Mouse (Mus musculus) intestine, postnatal 0 days (tissue): ENCODE results near the gene Bmpr1a. TPM values are rescaled to one million over a fixed set of nuclear protein-coding genes. Genes with fewer than 3 reads are reported as not detected.
A peak's percentile ranks its signal among the peaks of the same experiment; 100 is the strongest.

Experiments used
- ATAC-seq: fragments of 200-750 bp; cut with Nextera tagmentation; 2 replicates; pipeline ENCODE4 v1.8.0; 2017; ENCODE audit warnings: mild to moderate bottlenecking, moderate TSS enrichment, moderate library complexity
- H3K27ac ChIP-seq: fragments of 300-500 bp; sonication (generic); 2 replicates; pipeline ENCODE4 v1.5.1; 2014; ENCODE audit warnings: mild to moderate bottlenecking, low read depth, low read length, moderate library complexity
- H3K27me3 ChIP-seq: fragments of 300-500 bp; sonication (generic); replicated peaks from 2 replicates; pipeline ENCODE4 v1.6.1; 2014; ENCODE audit warnings: low read length, mixed read lengths; ENCODE audit not compliant: control insufficient read depth, insufficient read depth
- H3K36me3 ChIP-seq: fragments of 300-500 bp; sonication (generic); 2 replicates; pipeline ENCODE4 v1.6.1; 2014; ENCODE audit warnings: mild to moderate bottlenecking, moderate library complexity; ENCODE audit not compliant: control insufficient read depth, insufficient read depth
- H3K4me1 ChIP-seq: fragments of 300-500 bp; sonication (generic); replicated peaks from 2 replicates; pipeline ENCODE4 v1.6.1; 2014; ENCODE audit warnings: antibody characterized with exemption, low read length, mixed read lengths; ENCODE audit not compliant: control insufficient read depth, insufficient read depth
- H3K4me2 ChIP-seq: fragments of 300-500 bp; sonication (generic); replicated peaks from 2 replicates; pipeline ENCODE4 v1.6.1; 2014; ENCODE audit warnings: low read depth, mild to moderate bottlenecking, moderate library complexity
- H3K4me3 ChIP-seq: fragments of 300-500 bp; sonication (generic); 2 replicates; pipeline ENCODE4 v1.5.1; 2014; ENCODE audit warnings: low read depth, low read length
- H3K9ac ChIP-seq: fragments of 300-500 bp; sonication (generic); 2 replicates; pipeline ENCODE4 v1.6.1; 2014; ENCODE audit warnings: mild to moderate bottlenecking, low read depth, low read length
- H3K9me3 ChIP-seq: fragments of 300-500 bp; sonication (generic); 2 replicates; pipeline ENCODE4 v1.6.1; 2016; ENCODE audit warnings: mixed run types; ENCODE audit not compliant: control insufficient read depth
- CTCF ChIP-seq: sonication (generic); IDR thresholded peaks from 2 replicates; pipeline ENCODE4 v1.5.1; 2016; ENCODE audit warnings: low read depth, mild to moderate bottlenecking, control low read depth, antibody characterized with exemption, moderate library complexity
- WGBS: fragments of 180-500 bp; shearing (Covaris S2); extraction: QIAGEN DNeasy Blood & Tissue Kit; methylation state at CpG from one replicate; pipeline ENCODE4 v1.1.7; 2014; 5-methylcytosine and 5-hydroxymethylcytosine counted together
- polyA plus RNA-seq: library from polyadenylated mRNA; unstranded; fragments of >200 nt; fragmentation: Nextera tagmentation; extraction: Ambion mirVana; gene quantifications from 2 replicates; pipeline ENCODE4 v1.2.1, GENCODE M21; 2015

Bmpr1a gene
- polyA plus RNA-seq, 1 experiment from 2014 or later: 19.3 TPM

- no peak for ATAC-seq
- H3K4me1 ChIP-seq: no peaks in the 10 kb centered on the region
- H3K36me3 ChIP-seq: peaks cover 4% of the 10 kb centered on the region; the same call in 1 of the 2 replicates
- no peak overlapping the region for H3K9ac ChIP-seq
- H3K27ac ChIP-seq: 0 out of 2 replicates have a peak overlapping the region, but pooled peaks have one; percentile 35
- no peaks in the 10 kb centered on the region for H3K27me3 ChIP-seq
- no peak overlapping the region for H3K4me2 ChIP-seq
- 67% methylated on average over 8 of the region's 8 CpGs for WGBS
- no peak overlapping the region for H3K4me3 ChIP-seq
- TF ChIP-seq CTCF: no peak
- H3K9me3 ChIP-seq: no peaks in the 10 kb centered on the region
Measured at GRCm38 (mm10) chr14:34528804-34529203, 25.7 kb upstream of the Bmpr1a start.

GRCm38 (mm10) chr14:34522701-34523100 lies 19.6 kb upstream of the Bmpr1a start, which contains the start of gene 9230112D13Rik:
TSS of gene 9230112D13Rik (minus strand) at chr14:34522801.
- Histone ChIP-seq H3K9me3 (no peaks in the 10 kb centered on the region), H3K4me1 (no peaks in the 10 kb centered on the region), H3K9ac (no peak within 1 kb of the TSS), H3K27ac (no peak within 1 kb of the TSS), H3K4me3 (no peak within 1 kb of the TSS), H3K27me3 (no peaks in the 10 kb centered on the region), H3K36me3 (no peaks in the 10 kb centered on the region), H3K4me2 (0 out of 2 replicates have a peak within 1 kb of the TSS, but pooled peaks have one; percentile 10)
- 40% methylated on average over 8 of the region's 8 CpGs for WGBS
- no peak for TF ChIP-seq CTCF
- ATAC-seq: 0 out of 2 replicates have a peak, but pooled peaks have one; percentile 19

DNA sequence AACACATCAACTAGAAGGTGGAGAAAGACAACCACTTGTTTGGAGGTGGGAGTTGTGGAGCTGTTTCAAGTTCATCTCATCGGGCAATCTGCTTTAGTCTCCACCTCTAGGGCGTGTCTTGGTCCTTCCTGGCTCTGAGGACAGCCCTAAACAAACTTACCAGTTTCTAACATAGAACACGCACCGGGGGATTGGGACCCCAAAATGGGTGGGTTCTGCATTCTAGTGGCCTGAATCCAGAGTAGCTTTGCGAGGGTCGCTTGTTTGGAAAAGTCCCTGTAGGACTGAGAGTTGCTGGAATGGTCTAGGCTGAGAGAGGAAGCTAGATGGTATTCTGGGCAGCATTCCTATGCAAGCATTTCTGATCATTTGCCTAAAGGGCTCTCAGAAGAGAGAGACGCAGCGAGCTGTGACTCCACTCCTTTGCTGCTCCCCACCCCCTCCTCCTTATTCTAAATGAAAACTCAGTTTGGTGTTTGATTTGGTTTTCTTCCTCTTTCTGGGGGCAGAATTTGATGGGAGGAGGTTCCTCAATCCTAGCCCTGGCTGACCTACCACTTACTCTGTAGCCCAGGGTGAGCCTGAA lies 14.9 kb upstream of the Bmpr1a start:
- H3K4me1 ChIP-seq: no peaks in the 10 kb centered on the region
- H3K9ac ChIP-seq: no peak overlapping the region
- H3K27me3 ChIP-seq: no peaks in the 10 kb centered on the region
- H3K4me2 ChIP-seq: no peak overlapping the region
- no peaks in the 10 kb centered on the region for H3K9me3 ChIP-seq
- ATAC-seq: no peak
- 79% methylated on average over 8 of the region's 8 CpGs for WGBS
- H3K4me3 ChIP-seq: no peak overlapping the region
- no peak overlapping the region for H3K27ac ChIP-seq
- no peaks in the 10 kb centered on the region for H3K36me3 ChIP-seq
- no peak for TF ChIP-seq CTCF

GRCm38 (mm10) chr14:34516960-34517577 lies 13.9 kb upstream of the Bmpr1a start:
- Histone ChIP-seq H3K27me3 (no peaks in the 10 kb centered on the region), H3K36me3 (no peaks in the 10 kb centered on the region), H3K9ac (no peak overlapping the region), H3K9me3 (no peaks in the 10 kb centered on the region), H3K4me1 (no peaks in the 10 kb centered on the region), H3K4me3 (no peak overlapping the region), H3K27ac (no peak overlapping the region), H3K4me2 (no peak overlapping the region)
- peak; percentile 43; the same call in 1 of the 2 replicates for ATAC-seq
- 73% methylated on average over 10 of the region's 10 CpGs for WGBS
- no peak for TF ChIP-seq CTCF

- H3K27ac ChIP-seq: no peak overlapping the region
- no peaks in the 10 kb centered on the region for H3K36me3 ChIP-seq
- H3K4me3 ChIP-seq: no peak overlapping the region
- no peak for ATAC-seq
- H3K4me2 ChIP-seq: no peak overlapping the region
- TF ChIP-seq CTCF: no peak
- H3K27me3 ChIP-seq: no peaks in the 10 kb centered on the region
- no peak overlapping the region for H3K9ac ChIP-seq
- WGBS: 84% methylated on average over 5 of the region's 5 CpGs
- no peaks in the 10 kb centered on the region for H3K4me1 ChIP-seq
- no peaks in the 10 kb centered on the region for H3K9me3 ChIP-seq
Measured at GRCm38 (mm10) chr14:34515860-34516259, 12.7 kb upstream of the Bmpr1a start.

GRCm38 (mm10) chr14:34514120-34514519 lies 11.0 kb upstream of the Bmpr1a start:
- H3K4me3 ChIP-seq: no peak overlapping the region
- no peak for ATAC-seq
- H3K9me3 ChIP-seq: no peaks in the 10 kb centered on the region
- 64% methylated on average over 6 of the region's 6 CpGs for WGBS
- no peak overlapping the region for H3K9ac ChIP-seq
- H3K36me3 ChIP-seq: no peaks in the 10 kb centered on the region
- no peaks in the 10 kb centered on the region for H3K4me1 ChIP-seq
- no peak overlapping the region for H3K4me2 ChIP-seq
- no peak for TF ChIP-seq CTCF
- no peak overlapping the region for H3K27ac ChIP-seq
- H3K27me3 ChIP-seq: no peaks in the 10 kb centered on the region
